Mouse (Mus musculus): ENCODE results near the gene Luc7l3. TPM values are rescaled to one million over a fixed set of nuclear protein-coding genes. Genes with fewer than 3 reads are reported as not detected.
A peak's percentile ranks its signal among the peaks of the same experiment; 100 is the strongest.

Luc7l3 gene
- total RNA-seq, 2 experiments from 2014 or later, result 188 to 289 TPM

DNA sequence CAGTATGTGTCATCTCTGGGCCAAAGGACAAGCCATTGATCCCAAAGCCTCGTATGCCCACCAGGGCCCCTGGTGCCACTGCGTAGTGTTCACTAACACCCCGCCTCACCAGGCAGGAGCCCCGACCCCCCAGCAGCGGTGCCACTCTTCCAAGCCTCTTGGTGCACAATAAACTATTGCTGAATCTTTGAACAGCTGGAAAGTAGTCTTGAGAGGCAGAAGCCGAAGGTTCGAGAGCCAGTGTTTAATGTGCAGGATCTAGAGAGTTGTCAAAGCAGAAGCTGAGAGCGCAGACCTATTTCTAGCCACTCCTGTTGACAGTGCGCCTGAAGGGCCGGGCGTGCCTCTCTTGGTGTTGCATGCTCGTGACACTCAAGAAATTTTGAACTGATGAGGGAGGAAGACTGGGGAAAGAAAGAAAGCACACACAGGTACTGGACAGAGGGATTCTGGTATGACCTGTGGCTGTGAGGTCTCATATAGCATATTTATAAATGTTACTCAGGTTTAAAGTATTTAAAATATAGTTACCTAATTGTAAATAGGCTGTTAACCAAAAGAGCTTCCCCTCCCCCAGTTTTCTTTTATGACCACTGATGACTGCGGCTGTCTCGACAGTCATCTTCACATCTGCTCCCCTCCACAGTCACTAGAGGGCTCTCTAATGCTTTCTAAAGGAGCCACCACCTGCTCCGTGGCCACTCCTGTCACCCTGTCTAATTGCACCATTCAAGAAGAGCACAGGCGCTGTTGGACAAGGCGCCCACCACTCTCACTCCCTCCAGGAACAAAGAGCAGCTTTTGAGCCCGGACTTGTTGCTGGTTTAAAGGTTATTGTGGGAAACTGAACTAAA is 18.2 kb upstream of the Luc7l3 start:
- peak; percentile 96 for ATAC-seq (replicated peaks; ENCODE audit: poor library complexity)

DNA sequence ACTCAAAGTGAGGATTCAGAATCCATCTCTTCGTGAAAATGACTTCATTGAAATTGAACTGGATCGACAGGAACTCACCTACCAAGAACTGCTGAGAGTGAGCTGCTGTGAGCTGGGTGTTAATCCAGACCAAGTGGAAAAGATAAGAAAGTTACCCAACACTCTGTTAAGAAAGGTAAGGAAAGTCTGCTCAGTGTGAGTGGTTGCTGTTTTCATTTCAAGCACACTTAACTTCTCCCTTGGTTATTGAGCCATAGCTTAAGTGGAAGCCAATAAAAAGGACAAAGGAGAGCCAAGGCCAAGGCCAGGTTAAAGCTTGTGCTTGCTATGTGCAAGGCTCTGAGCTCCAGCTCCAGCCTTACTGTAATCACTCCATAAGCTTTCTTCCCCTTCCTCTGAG is 16.6 kb upstream of the Luc7l3 start:
- no peak for ATAC-seq (replicated peaks; ENCODE audit: poor library complexity)

DNA sequence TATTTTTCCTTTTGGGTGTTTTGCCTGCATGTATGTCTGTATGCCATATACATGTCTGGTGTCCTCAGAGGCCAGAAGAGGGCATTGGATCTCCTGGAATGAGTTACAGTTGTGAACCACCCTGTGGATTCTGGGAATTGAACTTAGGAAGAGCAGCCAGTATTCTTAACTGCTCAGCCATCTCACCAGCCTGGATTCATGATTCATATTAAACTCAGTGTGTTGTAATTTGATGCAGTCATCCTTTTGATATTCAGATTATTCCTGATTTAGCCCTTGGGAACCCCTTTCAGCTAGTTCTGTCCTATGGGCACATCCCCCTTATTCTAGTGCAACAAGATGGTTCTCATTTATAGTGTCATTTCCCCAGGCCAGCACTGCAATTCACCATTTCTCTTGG is 14.8 kb upstream of the Luc7l3 start:
- no peak for ATAC-seq (replicated peaks; ENCODE audit: poor library complexity)

DNA sequence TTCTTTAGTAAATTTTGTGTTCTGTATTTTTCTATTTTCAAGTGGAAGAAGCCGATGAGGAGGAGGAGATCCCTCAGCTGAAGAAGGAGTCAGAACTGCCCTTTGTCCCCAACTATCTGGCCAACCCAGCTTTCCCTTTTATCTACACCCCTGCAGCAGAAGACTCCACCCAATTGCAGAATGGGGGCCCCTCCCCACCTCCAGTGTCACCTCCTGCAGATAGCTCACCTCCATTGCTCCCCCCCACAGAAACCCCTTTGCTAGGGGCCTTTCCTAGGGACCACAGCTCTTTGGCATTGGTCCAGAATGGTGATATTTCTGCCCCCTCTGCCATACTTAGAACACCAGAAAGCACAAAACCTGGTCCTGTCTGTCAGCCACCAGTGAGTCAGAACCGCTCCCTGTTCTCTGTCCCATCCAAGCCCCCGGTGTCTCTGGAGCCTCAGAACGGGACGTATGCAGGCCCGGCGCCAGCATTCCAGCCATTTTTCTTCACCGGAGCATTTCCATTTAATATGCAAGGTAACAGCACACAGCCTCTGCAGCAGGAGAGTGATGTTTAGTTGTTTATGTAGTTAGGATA is 12.7 kb upstream of the Luc7l3 start:
- ATAC-seq (replicated peaks; ENCODE audit: poor library complexity), result peak; percentile 92

DNA sequence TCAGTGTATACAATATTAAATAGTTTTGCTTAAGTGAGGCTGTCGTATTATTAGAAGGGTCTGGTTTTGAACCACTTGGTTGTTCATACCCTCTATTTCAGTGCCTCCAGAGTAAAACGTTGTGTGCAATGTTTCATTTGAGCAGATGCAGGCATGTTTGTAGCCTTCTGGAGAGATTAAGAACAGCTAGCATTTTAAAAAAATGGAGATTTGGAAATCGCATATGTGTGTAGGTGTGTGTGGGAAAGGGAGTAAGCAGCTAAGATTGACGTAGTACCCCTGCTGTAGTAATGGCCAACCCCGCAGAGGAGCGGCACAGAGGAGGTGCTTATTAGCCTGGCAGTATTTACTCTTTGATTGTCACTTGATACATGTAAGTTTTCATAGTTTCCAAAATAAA is 10.9 kb upstream of the Luc7l3 start:
- ATAC-seq (replicated peaks; ENCODE audit: poor library complexity), result no peak

DNA sequence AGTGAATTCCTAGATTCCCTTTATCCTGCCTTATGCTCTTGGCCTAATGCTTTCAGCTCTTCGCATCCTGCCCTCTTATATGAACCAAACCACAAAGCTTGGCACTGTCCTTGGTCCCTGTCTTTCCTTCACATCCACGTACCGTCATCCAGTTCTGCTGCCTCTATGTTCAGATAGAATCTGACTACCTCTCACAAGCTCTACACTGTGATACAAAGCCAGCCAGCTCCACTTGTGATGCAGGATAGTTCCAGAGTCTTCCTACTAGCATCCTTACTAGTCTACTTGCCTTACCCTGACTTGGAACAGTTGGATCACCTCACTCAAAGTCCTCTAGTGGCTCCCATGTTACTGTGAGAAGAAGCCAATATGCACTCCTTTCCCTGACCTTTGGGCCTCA is 8.4 kb upstream of the Luc7l3 start:
- no peak for ATAC-seq (replicated peaks; ENCODE audit: poor library complexity)

DNA sequence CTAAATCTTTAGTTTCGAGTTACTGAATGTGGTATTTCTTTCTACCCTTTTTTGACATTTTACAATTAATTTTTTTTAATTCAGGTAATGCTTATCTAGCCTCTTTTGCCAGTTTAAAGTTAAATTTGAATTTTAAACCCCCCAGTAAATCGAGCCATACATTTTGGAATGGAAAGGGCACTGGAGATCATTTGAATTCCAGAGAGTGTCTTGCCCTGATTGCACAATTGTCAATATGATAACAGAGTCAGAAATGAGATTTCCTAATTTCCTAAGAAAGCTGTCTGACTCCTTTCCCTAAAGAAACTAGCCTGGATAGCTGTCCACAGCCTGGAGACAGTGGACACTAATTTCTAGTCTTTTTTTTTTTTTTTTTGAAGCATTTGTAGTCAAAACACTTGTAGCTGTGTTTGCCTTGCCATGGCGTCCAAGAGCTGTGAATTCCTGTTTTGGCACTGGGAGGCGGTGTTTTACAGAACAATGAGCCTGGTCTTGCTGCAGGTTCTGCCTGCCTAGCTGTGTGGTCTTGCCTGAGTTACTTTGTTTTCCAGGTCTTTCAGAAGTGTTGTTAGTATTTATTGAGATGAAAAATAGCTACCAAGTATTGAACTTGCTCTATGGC is 7.6 kb upstream of the Luc7l3 start:
- peak; percentile 65 for ATAC-seq (replicated peaks; ENCODE audit: poor library complexity)

DNA sequence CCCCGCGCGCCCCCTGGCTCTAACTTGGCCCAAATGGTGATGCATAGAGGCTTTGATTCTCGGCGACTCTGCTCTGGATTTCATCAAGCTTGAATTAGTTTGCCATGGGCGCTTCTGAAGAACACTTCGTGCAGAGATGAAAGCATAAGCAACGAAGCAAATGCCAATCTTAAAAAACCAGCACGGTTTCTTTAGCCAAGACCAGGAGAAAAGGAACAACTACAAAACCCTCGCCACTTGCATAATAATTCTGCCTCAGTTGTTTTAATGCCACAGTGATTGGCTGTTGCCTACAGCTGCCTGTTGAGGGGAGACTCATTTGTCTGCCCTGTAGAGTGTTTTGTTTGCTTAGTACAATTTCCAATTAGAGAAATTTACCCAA is 6.8 kb upstream of the Luc7l3 start:
- no peak for ATAC-seq (replicated peaks; ENCODE audit: poor library complexity)

DNA sequence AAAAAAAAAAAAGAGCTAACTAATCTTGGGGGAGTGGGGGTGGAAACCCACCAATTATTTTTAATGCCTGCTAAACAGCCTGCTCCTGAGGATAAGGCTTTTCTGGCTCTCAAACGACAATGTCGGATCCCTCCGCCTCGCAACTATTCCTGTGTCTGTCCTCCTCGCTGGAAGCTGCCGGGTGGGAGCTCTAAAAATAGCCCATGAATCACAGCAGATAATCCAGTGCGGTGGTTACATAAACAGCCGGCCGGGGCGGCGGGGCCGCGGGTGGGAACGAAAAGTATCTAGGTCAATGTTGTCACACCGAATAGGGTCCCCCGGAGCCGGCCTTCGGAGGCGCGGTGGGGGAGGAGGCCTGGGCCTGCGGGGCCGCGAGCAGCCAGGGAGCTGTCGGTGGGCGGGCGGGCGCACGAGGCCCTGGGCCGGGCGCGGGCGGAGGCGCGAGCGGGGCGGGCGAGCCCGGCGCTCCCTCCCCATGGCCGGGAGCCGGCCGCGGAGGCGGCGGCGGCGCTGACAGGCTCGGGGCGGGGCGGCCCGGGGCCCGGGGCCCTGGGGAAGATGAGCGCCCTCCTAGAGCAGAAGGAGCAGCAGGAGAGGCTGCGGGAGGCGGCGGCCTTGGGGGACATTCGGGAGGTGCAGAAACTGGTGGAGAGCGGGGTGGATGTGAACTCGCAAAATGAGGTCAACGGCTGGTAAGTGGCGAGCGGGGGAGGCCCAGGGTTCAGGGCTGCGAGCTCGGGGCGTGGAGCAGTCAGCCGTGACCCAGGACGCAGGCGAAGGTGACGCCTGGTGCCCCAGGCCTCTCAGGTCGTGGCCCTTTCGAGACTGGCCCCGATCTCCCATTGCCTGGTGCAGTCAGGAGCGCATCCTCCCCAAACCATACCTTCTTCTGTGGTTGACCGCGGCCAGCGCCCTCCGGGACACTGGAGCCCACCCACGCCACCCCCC is 6.2 kb upstream of the Luc7l3 start, which contains the start of gene Ankrd40:
TSS of gene Ankrd40 (plus strand) at position 309 of the 951 bp plus-strand sequence.
- ATAC-seq (replicated peaks; ENCODE audit: poor library complexity), result peak; percentile 94

DNA sequence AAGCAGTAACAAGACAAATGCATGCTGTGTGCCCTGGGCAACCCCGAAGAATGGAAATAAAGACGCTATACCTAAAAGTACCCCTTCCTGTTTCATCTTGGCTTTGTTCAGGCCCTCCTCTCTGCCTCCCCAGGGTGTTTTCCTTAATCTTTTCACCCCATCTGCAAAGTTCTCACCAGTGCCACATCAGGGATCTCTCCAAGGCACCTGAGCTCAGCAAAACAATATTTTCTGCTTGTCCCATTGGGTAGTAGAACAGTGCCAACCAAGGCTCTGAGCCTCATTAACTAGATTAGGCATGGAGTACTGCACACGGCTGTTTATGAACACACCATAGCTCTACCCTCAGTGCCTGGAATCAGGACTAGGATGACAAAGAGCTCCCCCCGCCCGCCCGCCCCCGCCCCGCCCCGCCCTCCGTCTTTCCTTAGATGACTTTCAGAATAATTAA is 5.2 kb upstream of the Luc7l3 start:
- no peak for ATAC-seq (replicated peaks; ENCODE audit: poor library complexity)

DNA sequence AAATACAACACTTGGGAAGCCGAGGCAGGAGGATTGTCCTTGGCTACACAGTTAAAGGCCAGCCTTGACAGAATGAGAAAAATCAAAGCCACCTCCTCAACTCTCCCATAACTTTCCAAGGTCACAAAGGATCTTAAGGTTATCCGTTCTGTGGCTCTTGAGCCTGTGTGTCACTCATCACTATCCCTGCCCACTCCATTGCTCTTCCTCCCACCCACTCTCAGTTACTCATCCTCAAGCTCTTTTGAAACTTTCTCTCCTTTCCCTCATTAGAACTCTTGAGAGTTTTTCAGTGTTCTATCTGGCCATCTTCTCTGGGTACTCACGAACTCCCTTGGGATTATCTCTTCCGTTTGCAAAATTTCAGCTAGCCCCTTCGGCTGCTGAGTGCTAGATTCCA is 2.8 kb upstream of the Luc7l3 start:
- ATAC-seq (replicated peaks; ENCODE audit: poor library complexity), result no peak

DNA sequence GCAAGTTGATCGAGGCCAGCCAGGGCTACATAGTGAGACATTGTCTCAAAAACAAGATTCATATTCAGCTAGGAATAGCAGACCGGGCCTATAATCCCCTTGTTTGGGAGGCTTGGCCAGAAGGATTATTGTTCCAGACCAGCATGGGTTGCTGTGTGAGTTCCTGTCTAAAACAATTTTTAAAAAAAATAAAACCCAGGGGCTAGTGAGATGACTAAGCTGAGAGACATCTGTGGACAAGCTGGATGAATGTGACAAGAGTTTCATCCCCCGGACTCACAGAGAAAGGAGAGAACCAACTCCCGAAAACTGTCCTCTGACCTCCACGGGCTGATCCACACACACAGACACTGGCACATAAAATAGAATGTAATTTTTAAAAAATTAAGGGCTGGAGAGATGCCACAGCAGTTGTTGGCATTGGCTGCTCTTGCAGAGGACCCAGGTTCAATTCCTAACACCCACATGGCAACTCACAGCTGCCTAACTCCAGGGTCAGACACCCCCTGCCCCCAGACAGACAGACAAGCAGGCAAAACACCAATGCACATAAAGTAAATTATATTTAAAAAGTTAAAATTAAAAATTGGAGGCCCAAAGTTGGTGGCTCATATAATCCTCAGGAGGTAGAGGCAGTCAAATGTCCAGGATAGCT is 1.6 kb upstream of the Luc7l3 start:
- no peak for ATAC-seq (replicated peaks; ENCODE audit: poor library complexity)

DNA sequence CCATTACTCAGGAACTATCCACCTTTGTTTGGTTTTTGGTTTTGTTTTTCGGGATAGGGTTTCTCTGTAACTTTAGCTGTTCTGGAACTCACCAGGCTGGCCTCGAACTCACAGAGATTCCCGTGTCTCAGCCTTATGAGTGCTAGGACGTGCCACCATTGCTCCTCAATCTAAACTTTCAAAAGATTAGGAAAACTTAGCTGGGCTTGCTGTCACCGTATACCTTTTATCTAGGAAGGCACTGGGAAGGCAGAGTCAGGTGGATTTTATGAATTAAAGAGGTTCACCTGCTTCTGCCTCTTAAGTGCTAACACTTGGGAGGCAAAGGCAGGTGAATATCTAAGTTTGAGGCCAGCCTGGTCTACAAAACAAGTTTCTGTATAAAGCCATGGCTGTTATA is 848 bp upstream of the Luc7l3 start:
- ATAC-seq (replicated peaks; ENCODE audit: poor library complexity), result no peak

DNA sequence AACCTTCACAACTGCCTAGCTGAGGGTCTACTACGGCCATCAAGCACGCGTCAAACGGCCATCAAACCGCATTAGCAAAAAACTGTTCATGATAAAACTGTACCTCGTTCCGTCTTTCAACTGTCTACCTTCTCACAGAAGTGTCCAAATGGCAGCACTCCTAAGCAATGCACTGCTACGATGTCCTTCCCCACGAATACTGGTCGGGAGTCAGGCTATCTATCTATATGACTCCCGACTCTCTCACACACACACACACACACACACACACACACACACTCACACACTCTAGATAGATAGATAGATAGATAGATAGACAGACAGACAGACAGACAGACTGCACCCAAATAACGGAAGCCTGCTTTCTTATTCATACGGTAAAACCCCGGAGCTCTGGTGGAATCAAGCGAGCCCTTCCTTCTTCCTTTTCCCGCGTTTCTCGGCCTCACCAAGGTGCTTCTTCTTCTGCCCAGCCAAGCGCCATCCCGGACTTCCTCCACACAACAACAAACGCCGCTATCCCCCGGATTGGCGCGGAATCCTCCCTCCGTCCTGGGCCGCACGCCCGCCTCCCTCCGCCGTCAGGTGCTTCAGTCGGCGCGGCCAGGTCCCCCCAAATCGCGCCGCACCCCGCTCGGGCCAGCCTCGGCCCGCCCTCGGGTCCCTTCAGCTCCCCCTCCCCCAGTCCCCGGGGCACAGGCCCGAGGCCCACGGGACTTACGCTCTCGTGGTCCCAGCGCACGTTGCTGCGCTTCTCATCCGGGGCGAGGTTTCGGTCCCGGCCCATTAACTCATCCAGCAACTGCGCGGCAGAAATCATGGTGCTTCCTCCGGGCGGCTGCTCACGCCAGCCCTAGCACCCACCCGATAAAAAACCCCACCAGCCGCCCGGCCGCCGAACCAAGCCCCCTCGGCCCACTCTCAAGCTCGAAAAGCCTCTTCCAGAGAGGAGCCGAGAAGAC is 538 bp downstream of the Luc7l3 start:
- peak; percentile 59 for ATAC-seq (replicated peaks; ENCODE audit: poor library complexity)

DNA sequence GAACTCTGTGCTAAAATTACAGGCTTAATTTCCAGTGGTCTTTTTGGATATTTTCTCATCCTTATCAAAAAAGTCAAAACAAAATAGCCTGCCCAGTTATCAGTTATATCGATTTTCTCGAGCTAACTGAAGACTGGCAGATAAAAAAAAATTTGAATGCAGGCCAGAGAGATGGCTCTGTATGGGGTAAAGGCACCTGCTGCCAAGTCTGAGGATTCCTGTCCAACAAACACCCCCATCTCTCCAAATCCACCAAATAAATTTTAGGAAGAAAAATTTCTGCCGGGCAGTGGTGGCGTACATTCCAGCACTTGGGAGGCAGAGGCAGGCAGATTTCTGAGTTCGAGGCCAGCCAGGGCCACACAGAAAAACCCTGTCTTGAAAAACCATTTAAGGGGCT is 3.7 kb downstream of the Luc7l3 start:
- no peak for ATAC-seq (replicated peaks; ENCODE audit: poor library complexity)

DNA sequence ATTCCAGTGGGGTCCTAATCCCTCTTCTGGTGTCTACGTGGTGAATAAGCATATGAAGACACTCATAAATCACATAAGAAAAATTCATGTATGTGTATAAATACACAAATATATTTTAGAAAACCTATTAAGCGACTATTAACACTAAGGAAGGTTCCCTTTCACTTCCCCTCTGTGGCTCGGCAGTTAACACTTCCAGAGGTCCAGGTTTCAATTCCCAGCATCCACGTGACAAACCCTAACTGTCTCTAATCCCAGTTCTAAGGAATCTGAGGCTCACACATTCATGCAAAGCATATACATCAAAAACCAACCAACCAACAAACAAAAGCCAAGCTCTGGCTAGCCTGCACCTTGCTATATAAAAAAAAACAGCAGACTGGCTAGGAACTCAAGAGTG is 4.3 kb downstream of the Luc7l3 start:
- no peak for ATAC-seq (replicated peaks; ENCODE audit: poor library complexity)

DNA sequence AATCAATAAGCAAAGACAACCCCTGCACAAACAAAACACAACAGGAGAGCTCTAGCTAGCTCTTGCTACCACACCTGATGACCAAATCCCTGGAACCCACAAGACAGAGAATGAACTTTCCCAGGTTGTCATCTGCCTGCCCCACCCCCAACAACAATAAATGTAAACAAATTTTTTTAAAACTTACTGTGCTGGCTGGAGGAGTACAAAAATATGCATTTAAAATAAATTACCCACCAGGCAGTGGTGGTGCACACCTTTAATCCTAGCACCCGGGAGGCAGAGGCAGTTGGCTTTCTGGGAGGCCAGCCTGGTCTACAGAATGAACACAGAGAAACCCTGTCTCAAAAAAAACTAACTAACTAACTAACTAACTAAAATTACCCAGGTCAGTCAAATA is 4.8 kb downstream of the Luc7l3 start:
- no peak for ATAC-seq (replicated peaks; ENCODE audit: poor library complexity)

DNA sequence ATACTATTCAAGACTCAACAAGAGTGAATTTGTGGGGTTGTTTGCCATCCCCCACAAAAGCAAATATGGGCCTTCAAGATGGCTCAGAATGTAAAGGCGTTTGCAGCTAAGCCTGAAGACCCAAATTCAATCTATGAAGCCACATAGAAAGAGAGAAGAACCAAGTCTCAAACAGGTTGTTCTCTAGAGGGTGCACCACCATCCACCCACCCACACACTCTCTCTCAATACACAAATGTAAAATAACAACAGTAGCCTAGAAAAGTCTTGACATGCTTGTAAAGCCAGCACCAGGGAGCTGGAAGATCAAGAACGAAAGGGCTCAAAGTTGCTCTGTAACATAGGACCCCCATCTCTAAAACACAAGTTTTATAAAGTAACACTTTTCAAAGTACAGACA is 5.3 kb downstream of the Luc7l3 start:
- no peak for ATAC-seq (replicated peaks; ENCODE audit: poor library complexity)

DNA sequence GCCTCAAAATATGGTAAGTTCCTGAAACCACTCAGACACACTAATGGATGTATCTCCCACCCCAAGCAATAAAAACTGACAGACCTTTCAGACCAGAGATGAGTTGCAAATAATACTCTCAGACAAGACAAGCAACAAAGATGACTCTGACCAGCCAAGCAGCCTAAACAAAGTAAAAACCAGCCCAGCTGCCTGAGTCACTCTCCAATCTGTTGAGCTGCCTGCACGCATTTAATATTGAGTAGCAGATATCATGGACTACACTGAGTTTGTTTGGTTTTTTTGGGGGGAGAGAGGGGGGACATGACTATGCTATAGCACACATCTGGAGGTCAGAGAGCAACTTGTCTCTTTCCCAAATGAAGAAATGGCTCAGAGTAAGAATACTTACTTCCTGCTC is 6.5 kb downstream of the Luc7l3 start:
- no peak for ATAC-seq (replicated peaks; ENCODE audit: poor library complexity)

Data from megakaryocyte progenitor cell, adult 5-6 weeks (primary cell).